Mouse (Mus musculus): ENCODE measurements at regions not wholly inside any gene's neighbourhood (a gene's known extent, or its start where the extent isn't known, plus 50 kb on each side); places are given as distances from the start of the nearest gene placed in this dataset.

GRCm38 (mm10) chr1:66099562-66100444, 75.3 kb upstream of the Map2 start:
- DNase-seq, result no peak

DNA sequence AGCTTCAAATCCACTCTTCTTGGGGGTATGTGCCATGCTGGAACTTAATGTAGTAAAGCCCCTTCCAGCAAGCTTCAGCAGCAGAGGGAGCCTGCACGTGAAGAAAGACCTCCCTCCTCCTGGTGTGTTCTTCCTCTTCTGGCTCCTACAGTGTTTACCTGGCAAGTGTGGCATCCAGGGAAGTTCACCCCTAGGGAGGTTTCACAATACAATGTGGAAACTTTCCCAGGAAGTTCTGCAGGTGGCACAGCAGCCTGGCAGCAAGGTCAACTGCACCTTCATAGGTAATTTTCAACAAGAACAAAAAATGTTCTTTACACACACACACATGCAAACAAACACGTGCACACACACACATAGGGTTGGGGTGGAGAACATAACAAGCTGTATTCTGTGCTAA, 73.7 kb upstream of the Map2 start:
- DNase-seq, result peak; percentile 44

- peak; percentile 35 for DNase-seq
These were observed 70.6 kb upstream of the Map2 start for GRCm38 (mm10) chr1:66104493-66104892.

- DNase-seq, result no peak
These were observed 69.9 kb upstream of the Map2 start for GRCm38 (mm10) chr1:66105206-66105605.

DNA sequence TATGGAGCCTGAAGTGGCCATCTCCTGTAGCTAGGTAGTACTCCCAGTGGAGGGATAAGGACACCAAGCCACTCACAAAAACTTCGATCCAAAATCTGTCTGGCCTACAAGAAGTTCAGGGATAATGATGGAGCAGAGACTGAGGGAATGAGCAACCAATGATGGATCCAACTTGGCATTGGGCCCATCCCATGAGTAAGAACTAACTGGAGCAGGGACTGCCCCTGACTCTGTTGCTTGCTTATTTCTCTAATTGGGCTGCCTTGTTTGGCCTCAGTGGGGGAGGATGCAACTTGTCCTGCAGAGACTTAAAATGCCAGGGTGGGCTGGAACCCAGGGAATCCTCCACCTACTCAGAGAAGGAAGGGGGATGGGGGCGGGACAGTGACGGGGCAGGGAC, 67.0 kb upstream of the Map2 start:
- no peak for DNase-seq

- DNase-seq, result peak; percentile 64
These were observed 61.2 kb upstream of the Map2 start for GRCm38 (mm10) chr1:66113916-66114315.

- DNase-seq, result peak; percentile 9
These were observed 59.7 kb upstream of the Map2 start for GRCm38 (mm10) chr1:66115330-66115729.
